Mouse (Mus musculus) left cerebral cortex, postnatal 4 days (tissue): ENCODE data around the gene Mdh1. TPM values are rescaled to one million over a fixed set of nuclear protein-coding genes. Genes with fewer than 3 reads are reported as not detected.
"Not testable (repeated sequence)": the region's sequence is repeated elsewhere in the genome, so short reads cannot be mapped to it uniquely, and the experiment has no call there.

Source experiments
- DNase-seq: peaks from one replicate; pipeline ENCODE4 v3.0.0-alpha.2; 2022
- intact Hi-C: fragments of 180-260 bp; cut with DNase I; formaldehyde crosslinking; loops from one replicate; pipeline ENCODE4 v1.15.1; 2025
- microRNA-seq: library from miRNA; unstranded; fragments of <30 nt; microRNA quantifications from one replicate; pipeline ENCODE4 v1.2.0, GENCODE M21; 2022
- total RNA-seq, 2 experiments: library from RNA; stranded (reverse); gene quantifications; 2 replicates each; pipeline ENCODE4 v1.2.3; 2021

The Mdh1 gene
- total RNA-seq, 2 experiments from 2014 or later: 318 to 322 TPM

- intact Hi-C loops: no loop called here
- no peak for DNase-seq
Observed at GRCm38 (mm10) chr11:21546671-21547070, 25.5 kb downstream of the Mdh1 start.

DNA sequence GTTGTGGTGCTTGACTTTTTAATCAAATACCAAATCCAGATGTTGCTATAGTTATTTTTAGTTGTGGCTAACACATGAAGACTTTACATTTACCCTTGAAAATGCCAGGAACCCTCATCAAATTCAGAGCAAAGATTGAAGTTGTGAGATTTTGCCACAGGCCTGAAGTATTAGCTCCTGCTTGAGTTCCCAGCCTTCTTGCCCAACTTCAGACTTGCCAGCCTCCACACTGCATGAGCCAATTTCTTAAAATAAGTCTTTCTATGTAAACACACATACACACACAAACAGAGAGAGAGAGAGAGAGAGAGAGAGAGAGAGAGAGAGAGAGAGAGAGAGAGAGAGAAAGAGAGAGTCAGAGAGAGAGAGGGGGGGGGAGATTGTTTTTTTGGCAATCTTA lies 26.2 kb downstream of the Mdh1 start:
- DNase-seq: no peak
- intact Hi-C loops: no loop called here

GRCm38 (mm10) chr11:21545021-21545420 lies 27.1 kb downstream of the Mdh1 start:
- intact Hi-C loops: no loop called here
- no peak for DNase-seq

GRCm38 (mm10) chr11:21542731-21543130 lies 29.4 kb downstream of the Mdh1 start:
- intact Hi-C loops: no loop called here
- DNase-seq: no peak

DNA sequence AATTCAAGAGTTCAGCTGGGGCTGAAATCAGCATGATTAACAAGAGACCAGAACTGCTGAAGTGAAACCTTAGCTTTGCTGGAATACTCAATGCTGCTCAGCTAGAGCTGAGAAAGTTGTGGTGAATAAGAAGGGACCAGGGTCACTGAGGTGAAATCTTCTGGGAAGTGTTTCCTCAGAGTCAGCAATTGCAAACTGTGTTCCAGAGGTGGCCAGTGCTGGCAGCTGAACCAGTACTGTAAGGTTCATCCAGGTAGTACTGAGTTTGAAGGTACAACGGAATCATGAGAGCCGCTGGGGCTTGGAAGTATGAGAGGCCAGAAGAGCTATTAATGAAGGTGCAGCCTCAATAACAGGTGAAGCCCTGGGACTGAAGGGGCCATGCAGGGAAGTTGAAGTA lies 31.5 kb downstream of the Mdh1 start:
- DNase-seq: no peak
- intact Hi-C loops: no loop called here

DNA sequence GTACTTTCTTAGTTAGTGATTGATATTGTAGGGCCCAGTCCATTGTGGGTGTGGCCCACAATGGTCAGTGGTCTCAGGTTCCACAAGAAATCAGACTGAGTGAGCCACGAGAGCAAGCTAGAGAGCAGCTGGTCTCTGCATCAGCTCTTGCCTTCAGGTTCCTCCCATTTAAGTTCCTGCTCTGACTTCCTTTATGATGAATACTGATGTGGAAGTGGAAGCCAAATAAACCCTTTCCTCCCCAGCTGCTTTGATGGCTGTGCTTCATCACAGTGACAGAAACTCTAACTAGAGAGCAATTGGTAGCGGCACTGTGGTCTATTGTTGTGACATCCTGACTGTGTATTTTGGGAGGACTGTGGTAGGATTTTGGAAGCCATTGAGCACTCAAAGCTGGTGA lies 32.1 kb downstream of the Mdh1 start:
- no peak for DNase-seq
- intact Hi-C loops: no loop called here

DNA sequence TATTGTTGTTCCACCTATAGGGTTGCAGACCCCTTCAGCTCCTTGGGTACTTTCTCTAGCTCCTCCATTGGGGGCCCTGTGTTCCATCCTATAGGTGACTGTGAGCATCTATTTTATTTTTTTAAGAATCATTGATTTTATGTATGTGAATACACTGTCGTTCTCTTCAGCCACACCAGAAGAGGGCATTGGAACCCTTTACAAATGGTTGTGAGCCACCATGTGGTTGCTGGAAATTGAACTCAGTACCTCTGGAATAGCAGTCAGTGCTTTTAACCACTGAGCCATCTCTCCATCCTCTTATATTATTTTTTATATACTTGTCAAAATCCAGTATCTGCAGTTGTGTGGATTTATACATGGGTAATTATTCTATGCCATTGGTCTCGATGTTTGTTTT lies 41.3 kb downstream of the Mdh1 start:
- intact Hi-C loops, DNase-seq: not testable (repeated sequence)

DNA sequence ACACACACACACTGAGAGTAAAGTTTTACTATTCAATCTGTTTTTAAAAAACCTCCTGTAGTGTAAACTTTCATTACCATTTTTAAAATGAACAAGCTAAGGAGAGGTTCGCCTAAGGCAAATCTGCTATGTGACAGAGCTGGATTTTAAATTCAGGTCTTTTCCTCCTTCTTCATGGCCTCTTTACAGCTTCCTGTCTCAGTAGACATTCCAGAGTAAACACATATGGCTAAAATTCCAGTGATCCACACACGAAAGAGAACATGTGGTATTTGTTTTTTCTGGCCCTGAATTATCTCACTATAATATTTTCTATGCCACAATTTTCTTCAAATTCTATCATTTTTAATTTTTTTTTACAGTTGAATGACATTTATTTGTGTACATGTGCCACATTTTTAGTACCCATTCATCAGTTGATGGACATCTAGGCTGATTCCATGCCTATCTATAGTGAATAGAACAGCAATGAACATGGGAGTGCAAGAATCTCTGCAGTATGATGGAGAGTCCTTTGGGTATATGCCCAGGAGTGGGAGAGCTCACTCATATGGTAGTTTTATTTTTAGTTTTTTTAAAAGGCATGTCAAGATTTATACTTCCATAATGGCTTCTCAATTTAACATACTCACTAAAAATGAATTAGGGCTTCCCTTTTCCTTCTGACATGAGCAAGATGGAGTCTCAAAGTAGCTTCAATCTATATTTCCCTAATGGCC lies 43.3 kb downstream of the Mdh1 start:
- no peak for DNase-seq
- intact Hi-C loops: no loop called here

DNA sequence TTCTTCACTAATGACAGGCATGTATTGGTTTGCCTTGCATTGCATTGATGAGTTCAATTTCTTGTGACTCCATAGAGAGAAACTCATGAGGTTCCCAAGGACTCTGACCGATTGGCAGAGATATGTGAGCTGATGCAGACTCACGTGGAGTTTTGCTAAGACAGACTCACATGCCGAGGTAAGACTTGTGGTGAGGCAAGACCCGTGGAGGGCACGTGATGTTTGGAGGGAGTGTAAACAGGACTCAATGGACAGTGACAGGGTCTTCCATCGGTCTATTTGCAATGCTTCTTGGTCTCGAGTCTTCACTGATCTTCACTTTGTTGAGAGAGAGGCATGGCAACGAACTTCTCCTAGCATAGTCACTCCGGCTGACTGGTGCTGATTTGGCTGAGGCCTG lies 54.4 kb downstream of the Mdh1 start:
- intact Hi-C loops: no loop called here
- no peak for DNase-seq

- intact Hi-C loops: not testable (repeated sequence)
Observed at GRCm38 (mm10) chr11:21516396-21516795, 55.8 kb downstream of the Mdh1 start.

DNA sequence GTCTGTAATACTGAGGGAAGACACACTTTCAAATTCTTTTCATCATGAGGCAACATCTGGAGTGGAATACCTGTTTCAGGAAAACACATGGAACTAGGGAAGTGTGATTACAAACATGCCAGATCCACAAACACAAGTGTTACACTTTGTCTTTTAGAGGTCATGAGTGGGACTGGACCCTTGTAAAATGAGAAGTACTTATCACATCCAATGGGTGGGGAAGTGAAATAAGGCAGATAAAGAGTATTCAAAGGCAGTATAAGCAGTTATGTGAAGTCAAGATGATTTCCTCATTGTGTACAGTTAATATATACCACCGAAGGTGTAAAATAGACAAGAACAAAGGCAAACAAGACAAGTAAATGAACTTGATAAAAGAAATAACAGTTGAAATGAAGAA lies 61.6 kb downstream of the Mdh1 start:
- intact Hi-C loops, DNase-seq: not testable (repeated sequence)

More at GRCm38 (mm10) chr11:21516396-21516795, 55.8 kb downstream of the Mdh1 start:
- DNase-seq: not testable (repeated sequence)

DNA sequence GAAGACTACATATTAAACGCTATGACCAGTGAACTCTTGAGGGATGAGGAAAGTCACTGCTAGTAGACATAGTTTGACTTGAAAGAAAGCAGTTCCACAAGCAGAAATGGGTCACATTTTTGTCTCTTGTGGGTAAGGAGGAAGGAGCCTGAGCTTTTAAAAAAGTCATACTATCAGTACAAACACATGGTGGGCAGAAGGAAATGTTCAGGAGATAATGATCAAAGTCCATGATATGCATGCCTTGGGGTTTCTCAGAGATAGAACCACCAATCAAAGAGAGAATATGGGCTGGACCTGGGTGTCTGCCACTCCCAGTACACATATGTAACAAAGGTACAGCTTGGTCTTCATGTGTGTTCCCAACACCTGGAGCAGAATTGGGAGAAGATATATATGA lies 63.5 kb downstream of the Mdh1 start:
- DNase-seq, intact Hi-C loops: not testable (repeated sequence)

DNA sequence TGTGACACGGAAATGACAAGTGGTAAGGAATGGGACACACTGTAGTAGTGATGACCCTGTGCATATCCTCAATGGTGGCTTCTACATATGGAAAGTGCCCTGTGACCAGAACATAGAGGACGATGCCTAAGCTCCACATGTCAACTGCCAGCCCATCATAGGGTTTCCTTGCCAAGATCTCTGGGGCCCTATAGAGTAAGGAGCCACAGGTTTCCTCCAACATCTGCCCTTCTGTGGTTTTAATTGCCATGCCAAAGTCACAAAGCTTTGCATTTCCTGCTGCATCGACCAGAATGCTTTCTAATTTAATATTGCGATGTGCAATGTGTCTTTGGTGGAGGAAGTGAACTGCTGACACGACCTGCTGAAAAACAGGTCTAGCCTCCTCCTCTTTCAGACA lies 65.1 kb downstream of the Mdh1 start:
- DNase-seq, intact Hi-C loops: not testable (repeated sequence)

Small RNA genes within 50 kb of the gene (microRNA-seq; reads per million reads assigned to microRNA genes)
- gene Gm22990: not detected

Other genes starting within 250 kb of the Mdh1 start
- 10 to 100 TPM; 77.8 to 88.7 TPM for gene Ugp2, start 201.2 kb downstream of the Mdh1 start, total RNA-seq
- 10 to 100 TPM; 16.6 to 17.3 TPM for gene Wdpcp, start 132 bp downstream of the Mdh1 start, total RNA-seq